Mouse (Mus musculus): ENCODE data around the gene Fads6. TPM values are rescaled to one million over a fixed set of nuclear protein-coding genes. Genes with fewer than 3 reads are reported as not detected.

Fads6 gene
- polyA plus RNA-seq, 2 experiments: 0.35 TPM; not detected in 1

DNA sequence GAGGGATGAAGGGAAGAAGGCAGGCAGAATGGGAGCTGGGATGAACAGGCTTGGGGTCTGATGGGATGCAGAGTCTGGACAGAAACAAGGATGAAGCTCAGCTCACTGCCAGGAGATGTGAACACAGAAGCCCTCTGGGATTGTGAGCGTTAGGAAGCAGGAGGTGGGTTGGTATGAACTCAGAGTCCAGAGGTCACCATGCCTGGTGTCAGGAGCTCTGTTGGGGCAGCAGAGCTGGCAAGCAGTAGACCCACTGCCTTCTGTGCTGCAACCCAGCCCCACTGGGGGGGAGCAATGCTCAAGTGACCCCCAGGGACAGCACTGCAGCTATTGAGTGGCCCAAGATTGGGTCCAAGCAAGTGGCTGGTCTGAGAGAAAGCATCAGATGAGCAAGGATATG, 40.4 kb upstream of the Fads6 start:
- H3K9me3 ChIP-seq (ENCODE audit: control insufficient read depth, low read length): no peaks in the 10 kb centered on the region
- H3K9ac ChIP-seq (ENCODE audit: low read depth, low read length, severe bottlenecking): no peak overlapping the region
- H3K4me1 ChIP-seq (ENCODE audit: control insufficient read depth, insufficient read depth, low read length): peaks cover 3% of the 10 kb centered on the region; the same call in 1 of the 2 replicates
- TF ChIP-seq POLR2A (IDR thresholded peaks at IDR 0.05; ENCODE audit: borderline replicate concordance, extremely low read depth, insufficient read depth, insufficient read length): no peak
- no peak for ATAC-seq (ENCODE audit: low FRiP score, low read depth)
- H3K4me2 ChIP-seq (replicated peaks; ENCODE audit: low read depth, low read length, severe bottlenecking): no peak overlapping the region
- no peak overlapping the region for H3K4me3 ChIP-seq (replicated peaks; ENCODE audit: low read length)
- H3K27me3 ChIP-seq (ENCODE audit: control insufficient read depth, insufficient read depth, low read length): peaks cover 28% of the 10 kb centered on the region
- H3K36me3 ChIP-seq (ENCODE audit: control insufficient read depth, insufficient read depth, low read length): no peaks in the 10 kb centered on the region
- no peak overlapping the region for H3K27ac ChIP-seq (replicated peaks; ENCODE audit: low read depth, low read length)
- 75% methylated on average over 1 of the region's 1 CpGs for WGBS
- DNase-seq (ENCODE audit: low spot score): no peak

DNA sequence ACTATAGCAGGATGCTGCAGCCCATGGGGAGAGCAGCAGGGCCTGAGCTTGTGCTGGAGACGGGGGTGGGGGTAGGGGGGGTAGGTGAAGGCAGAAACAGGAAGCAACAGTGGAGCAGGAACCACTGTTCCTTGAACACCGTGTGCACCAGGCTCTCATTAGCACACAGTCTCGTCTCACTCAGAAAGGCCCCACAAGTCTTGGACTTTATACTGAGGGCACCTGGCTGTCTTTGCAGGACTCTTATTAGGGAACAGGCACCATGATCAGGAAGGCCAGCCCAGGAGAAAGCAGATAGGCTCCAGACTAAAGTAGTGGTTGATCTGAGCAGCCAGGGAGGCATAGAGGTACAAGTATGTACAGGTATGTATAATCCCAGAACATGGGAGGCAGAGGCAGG, 39.9 kb upstream of the Fads6 start:
- no peaks in the 10 kb centered on the region for H3K36me3 ChIP-seq (ENCODE audit: control insufficient read depth, insufficient read depth, low read length)
- no peaks in the 10 kb centered on the region for H3K9me3 ChIP-seq (ENCODE audit: control insufficient read depth, low read length)
- H3K4me3 ChIP-seq (replicated peaks; ENCODE audit: low read length): no peak overlapping the region
- H3K4me1 ChIP-seq (ENCODE audit: control insufficient read depth, insufficient read depth, low read length): peaks cover 3% of the 10 kb centered on the region; the same call in 1 of the 2 replicates
- 40% methylated on average over 3 of the region's 3 CpGs for WGBS
- H3K9ac ChIP-seq (ENCODE audit: low read depth, low read length, severe bottlenecking): no peak overlapping the region
- TF ChIP-seq POLR2A (IDR thresholded peaks at IDR 0.05; ENCODE audit: borderline replicate concordance, extremely low read depth, insufficient read depth, insufficient read length): no peak
- H3K4me2 ChIP-seq (replicated peaks; ENCODE audit: low read depth, low read length, severe bottlenecking): no peak overlapping the region
- H3K27ac ChIP-seq (replicated peaks; ENCODE audit: low read depth, low read length): no peak overlapping the region
- ATAC-seq (ENCODE audit: low FRiP score, low read depth) (no peak), DNase-seq (ENCODE audit: low spot score) (no peak)
- peaks cover 32% of the 10 kb centered on the region for H3K27me3 ChIP-seq (ENCODE audit: control insufficient read depth, insufficient read depth, low read length)

DNA sequence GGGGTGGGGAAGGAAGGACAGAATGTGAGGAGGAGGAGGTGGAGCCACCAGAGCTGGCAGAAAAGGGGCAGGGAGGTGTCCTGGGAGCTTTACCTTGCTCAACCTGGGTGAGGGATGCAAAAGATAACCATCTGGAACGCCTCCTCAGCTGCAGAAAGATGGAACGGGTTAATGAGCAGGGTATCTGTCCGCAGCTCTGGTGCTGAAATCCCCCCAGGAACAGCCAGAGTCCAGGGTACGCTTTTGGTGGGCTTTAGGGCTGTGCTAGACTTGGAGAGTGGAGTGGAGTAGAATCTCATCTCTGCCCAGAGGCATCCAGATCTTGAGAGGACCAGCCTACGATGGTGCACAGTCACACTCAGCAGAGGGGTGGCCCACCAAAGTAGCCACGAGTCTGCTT, 38.7 kb upstream of the Fads6 start:
- ATAC-seq (ENCODE audit: low FRiP score, low read depth) (no peak), DNase-seq (ENCODE audit: low spot score) (peak; percentile 33)
- H3K4me2 ChIP-seq (replicated peaks; ENCODE audit: low read depth, low read length, severe bottlenecking): no peak overlapping the region
- peaks cover 32% of the 10 kb centered on the region for H3K27me3 ChIP-seq (ENCODE audit: control insufficient read depth, insufficient read depth, low read length)
- peaks cover 3% of the 10 kb centered on the region; the same call in 1 of the 2 replicates for H3K4me1 ChIP-seq (ENCODE audit: control insufficient read depth, insufficient read depth, low read length)
- no peaks in the 10 kb centered on the region for H3K36me3 ChIP-seq (ENCODE audit: control insufficient read depth, insufficient read depth, low read length)
- no peaks in the 10 kb centered on the region for H3K9me3 ChIP-seq (ENCODE audit: control insufficient read depth, low read length)
- H3K9ac ChIP-seq (ENCODE audit: low read depth, low read length, severe bottlenecking): no peak overlapping the region
- TF ChIP-seq POLR2A (IDR thresholded peaks at IDR 0.05; ENCODE audit: borderline replicate concordance, extremely low read depth, insufficient read depth, insufficient read length): no peak
- WGBS: 11% methylated on average over 6 of the region's 6 CpGs
- H3K27ac ChIP-seq (replicated peaks; ENCODE audit: low read depth, low read length): no peak overlapping the region
- H3K4me3 ChIP-seq (replicated peaks; ENCODE audit: low read length): no peak overlapping the region

DNA sequence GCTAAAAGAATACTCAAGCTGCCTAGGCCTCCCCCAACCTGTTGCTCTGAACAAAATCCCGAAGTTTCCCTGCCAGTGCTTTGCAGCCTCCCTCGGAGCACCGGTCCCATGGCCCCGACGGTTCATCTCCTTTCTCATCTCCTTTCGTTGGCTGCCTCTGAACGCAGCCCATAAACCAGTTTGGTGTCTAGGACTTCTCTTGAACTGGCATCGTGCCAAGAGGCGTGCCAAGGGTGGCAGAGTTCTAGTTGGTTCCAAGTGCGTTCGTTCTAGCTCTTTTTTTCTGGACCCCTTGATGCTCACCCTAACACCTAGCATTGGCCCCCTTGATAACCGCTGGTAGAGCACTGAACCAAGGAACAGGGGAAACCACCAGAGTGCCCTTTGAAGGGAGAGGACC, 37.8 kb upstream of the Fads6 start:
- DNase-seq (ENCODE audit: low spot score): no peak
- ATAC-seq (ENCODE audit: low FRiP score, low read depth): no peak
- no peaks in the 10 kb centered on the region for H3K9me3 ChIP-seq (ENCODE audit: control insufficient read depth, low read length)
- no peak overlapping the region for H3K27ac ChIP-seq (replicated peaks; ENCODE audit: low read depth, low read length)
- H3K9ac ChIP-seq (ENCODE audit: low read depth, low read length, severe bottlenecking): no peak overlapping the region
- H3K4me3 ChIP-seq (replicated peaks; ENCODE audit: low read length): no peak overlapping the region
- H3K27me3 ChIP-seq (ENCODE audit: control insufficient read depth, insufficient read depth, low read length): peaks cover 32% of the 10 kb centered on the region
- WGBS: 55% methylated on average over 12 of the region's 12 CpGs
- H3K36me3 ChIP-seq (ENCODE audit: control insufficient read depth, insufficient read depth, low read length): no peaks in the 10 kb centered on the region
- H3K4me2 ChIP-seq (replicated peaks; ENCODE audit: low read depth, low read length, severe bottlenecking): no peak overlapping the region
- peaks cover 3% of the 10 kb centered on the region; the same call in 1 of the 2 replicates for H3K4me1 ChIP-seq (ENCODE audit: control insufficient read depth, insufficient read depth, low read length)
- TF ChIP-seq POLR2A (IDR thresholded peaks at IDR 0.05; ENCODE audit: borderline replicate concordance, extremely low read depth, insufficient read depth, insufficient read length): no peak

DNA sequence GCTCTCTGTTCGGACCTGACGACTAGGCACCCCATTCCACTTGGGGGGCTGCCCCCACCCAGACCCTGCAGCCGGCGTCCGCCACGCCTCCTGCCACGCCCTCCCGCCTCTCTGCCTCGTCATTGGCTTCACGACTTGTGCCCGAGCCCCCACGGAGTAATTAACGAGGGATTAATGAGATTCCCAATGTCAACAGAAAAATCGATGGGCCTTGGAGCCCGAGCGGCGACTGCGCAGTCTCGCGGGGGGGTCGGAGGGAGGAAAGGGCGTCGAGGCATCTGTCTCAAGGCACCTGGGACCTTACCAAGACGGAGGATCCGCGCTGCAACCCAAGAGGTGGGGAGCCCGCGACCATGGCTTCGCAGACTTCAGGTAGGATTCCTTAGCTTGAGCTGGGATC, 37.1 kb upstream of the Fads6 start, which contains the start of gene Otop3:
Gene Otop3, plus strand, starts transcription at position 201 of the 400 bp plus-strand sequence.
- H3K36me3 ChIP-seq (ENCODE audit: control insufficient read depth, insufficient read depth, low read length): no peaks in the 10 kb centered on the region
- no peak within 1 kb of the TSS for H3K4me3 ChIP-seq (replicated peaks; ENCODE audit: low read length)
- 7% methylated on average over 29 of the region's 29 CpGs for WGBS
- DNase-seq (ENCODE audit: low spot score) (no peak), ATAC-seq (ENCODE audit: low FRiP score, low read depth) (no peak)
- no peaks in the 10 kb centered on the region for H3K9me3 ChIP-seq (ENCODE audit: control insufficient read depth, low read length)
- no peak within 1 kb of the TSS; the same call in 1 of the 2 replicates for H3K4me2 ChIP-seq (replicated peaks; ENCODE audit: low read depth, low read length, severe bottlenecking)
- no peak within 1 kb of the TSS for H3K27ac ChIP-seq (replicated peaks; ENCODE audit: low read depth, low read length)
- TF ChIP-seq POLR2A (IDR thresholded peaks at IDR 0.05; ENCODE audit: borderline replicate concordance, extremely low read depth, insufficient read depth, insufficient read length): no peak
- H3K27me3 ChIP-seq (ENCODE audit: control insufficient read depth, insufficient read depth, low read length): peaks cover 32% of the 10 kb centered on the region
- no peak within 1 kb of the TSS for H3K9ac ChIP-seq (ENCODE audit: low read depth, low read length, severe bottlenecking)
- H3K4me1 ChIP-seq (ENCODE audit: control insufficient read depth, insufficient read depth, low read length): peaks cover 3% of the 10 kb centered on the region; the same call in 1 of the 2 replicates

DNA sequence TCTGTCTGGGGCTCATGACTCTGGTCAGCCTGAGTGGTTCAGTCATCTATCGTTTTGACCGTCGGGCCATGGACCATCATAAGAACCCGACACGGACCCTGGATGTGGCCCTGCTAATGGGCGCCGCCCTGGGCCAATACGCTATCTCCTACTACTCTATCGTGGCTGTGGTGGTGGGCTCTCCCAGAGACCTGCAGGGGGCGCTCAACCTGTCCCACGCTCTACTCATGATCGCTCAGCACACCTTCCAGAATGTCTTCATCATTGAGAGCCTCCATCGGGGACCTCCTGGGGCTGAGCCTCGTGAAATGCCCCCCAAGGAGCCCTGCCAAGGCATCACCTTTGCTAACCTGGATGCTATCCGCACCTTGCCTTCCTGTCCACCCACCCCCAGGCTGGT, 31.9 kb upstream of the Fads6 start:
- Histone ChIP-seq H3K4me3 (replicated peaks; ENCODE audit: low read length) (no peak overlapping the region), H3K4me1 (ENCODE audit: control insufficient read depth, insufficient read depth, low read length) (no peaks in the 10 kb centered on the region), H3K36me3 (ENCODE audit: control insufficient read depth, insufficient read depth, low read length) (no peaks in the 10 kb centered on the region), H3K27ac (replicated peaks; ENCODE audit: low read depth, low read length) (no peak overlapping the region), H3K9ac (ENCODE audit: low read depth, low read length, severe bottlenecking) (no peak overlapping the region), H3K27me3 (ENCODE audit: control insufficient read depth, insufficient read depth, low read length) (peaks cover 20% of the 10 kb centered on the region), H3K9me3 (ENCODE audit: control insufficient read depth, low read length) (no peaks in the 10 kb centered on the region), H3K4me2 (replicated peaks; ENCODE audit: low read depth, low read length, severe bottlenecking) (no peak overlapping the region)
- ATAC-seq (ENCODE audit: low FRiP score, low read depth) (no peak), DNase-seq (ENCODE audit: low spot score) (no peak)
- no peak for TF ChIP-seq POLR2A (IDR thresholded peaks at IDR 0.05; ENCODE audit: borderline replicate concordance, extremely low read depth, insufficient read depth, insufficient read length)
- 76% methylated on average over 15 of the region's 15 CpGs for WGBS

All from limb, embryonic 14.5 days (tissue).